Mouse (Mus musculus) adrenal gland, postnatal 25 days (tissue): Measurements from ENCODE around the gene Mrps23. TPM values are rescaled to one million over a fixed set of nuclear protein-coding genes. Genes with fewer than 3 reads are reported as not detected.
A peak's percentile ranks its signal among the peaks of the same experiment; 100 is the strongest.

Experiments
- DNase-seq: peaks from one replicate; pipeline ENCODE4 v3.0.0; 2021; ENCODE audit warnings: mixed read lengths
- total RNA-seq: library from RNA; stranded (reverse); gene quantifications from 2 replicates; pipeline ENCODE4 v1.2.3, GENCODE M21; 2021

The Mrps23 gene
- total RNA-seq, 1 experiment from 2014 or later, result 199 TPM

- no peak for DNase-seq
Measured at GRCm38 (mm10) chr11:88250568-88250967, 46.4 kb downstream of the Mrps23 start.

- DNase-seq, result no peak
Measured at GRCm38 (mm10) chr11:88251295-88251694, 47.1 kb downstream of the Mrps23 start.

GRCm38 (mm10) chr11:88251972-88252766 is 48.0 kb downstream of the Mrps23 start:
- DNase-seq, result peak; percentile 92

GRCm38 (mm10) chr11:88252767-88253513 is 48.8 kb downstream of the Mrps23 start:
- peak; percentile 21 for DNase-seq

- no peak for DNase-seq
Measured at GRCm38 (mm10) chr11:88253514-88254167, 49.5 kb downstream of the Mrps23 start.

- no peak for DNase-seq
Measured at GRCm38 (mm10) chr11:88257700-88258099, 53.5 kb downstream of the Mrps23 start.

GRCm38 (mm10) chr11:88258212-88258611 is 54.0 kb downstream of the Mrps23 start:
- no peak for DNase-seq

GRCm38 (mm10) chr11:88260463-88260862 is 56.3 kb downstream of the Mrps23 start:
- DNase-seq, result no peak

Other genes with a start within 250 kb of the Mrps23 start
- gene Dynll2, start 216.9 kb upstream of the Mrps23 start, total RNA-seq, result 213 TPM in 2 replicates
- 226 and 298 TPM in 2 replicates for gene Srsf1, start 157.0 kb upstream of the Mrps23 start, total RNA-seq
- 45.8 and 51.8 TPM in 2 replicates for gene Vezf1, start 136.1 kb upstream of the Mrps23 start, total RNA-seq
- 50.7 and 68.6 TPM in 2 replicates for gene Cuedc1, start 106.3 kb upstream of the Mrps23 start, total RNA-seq
- gene Ccdc182, start 89.7 kb downstream of the Mrps23 start, total RNA-seq, result not detected in 2 replicates